Mouse (Mus musculus): Measurements from ENCODE around the gene Slc22a2. TPM values are rescaled to one million over a fixed set of nuclear protein-coding genes. Genes with fewer than 3 reads are reported as not detected.

The Slc22a2 gene
- total RNA-seq, 2 experiments from 2014 or later = not detected

Other genes with a start within 250 kb of the Slc22a2 start
- under 1 TPM in 1 of 2 experiments, not detected in 1; 0.11 TPM for gene Plg, start 205.5 kb upstream of the Slc22a2 start, total RNA-seq (2021)
- gene Slc22a3, start 76.4 kb upstream of the Slc22a2 start, total RNA-seq (2021) = 1 to 10 TPM in 1 of 2 experiments, under 1 TPM in 1; 0.86 to 1.2 TPM
- 10 to 100 TPM; 10.3 to 13.9 TPM for gene Slc22a1, start 91.7 kb downstream of the Slc22a2 start, total RNA-seq (2021)
- gene Igf2r, start 185.5 kb downstream of the Slc22a2 start, total RNA-seq (2021) = 100 to 1,000 TPM; 318 TPM